Mouse (Mus musculus): ENCODE results near the gene Lamb1. TPM values are rescaled to one million over a fixed set of nuclear protein-coding genes. Genes with fewer than 3 reads are reported as not detected.

The Lamb1 gene
- polyA plus RNA-seq, 1 experiment from 2014 or later = 13.6 TPM

- Histone ChIP-seq H3K27ac (ENCODE audit: low read depth, low read length) (no peak overlapping the region), H3K36me3 (ENCODE audit: control insufficient read depth, insufficient read depth, low read length) (no peaks in the 10 kb centered on the region), H3K27me3 (replicated peaks; ENCODE audit: control insufficient read depth, insufficient read depth, low read length) (no peaks in the 10 kb centered on the region), H3K9me3 (replicated peaks; ENCODE audit: control insufficient read depth, low read length) (no peaks in the 10 kb centered on the region), H3K4me1 (ENCODE audit: control insufficient read depth, insufficient read depth, low read length) (no peaks in the 10 kb centered on the region), H3K4me3 (ENCODE audit: low read depth, low read length) (no peak overlapping the region), H3K9ac (ENCODE audit: low read length) (no peak overlapping the region), H3K4me2 (ENCODE audit: low read length) (no peak overlapping the region)
- DNase-seq (ENCODE audit: low spot score) = no peak
- no peak for ATAC-seq
- 63% methylated on average over 3 of the region's 3 CpGs for WGBS
These were observed 18.9 kb upstream of the Lamb1 start for GRCm38 (mm10) chr12:31246153-31246552.

GRCm38 (mm10) chr12:31246615-31247014, 18.4 kb upstream of the Lamb1 start:
- H3K9ac ChIP-seq (ENCODE audit: low read length) = no peak overlapping the region
- H3K4me1 ChIP-seq (ENCODE audit: control insufficient read depth, insufficient read depth, low read length) = no peaks in the 10 kb centered on the region
- no peaks in the 10 kb centered on the region for H3K36me3 ChIP-seq (ENCODE audit: control insufficient read depth, insufficient read depth, low read length)
- H3K9me3 ChIP-seq (replicated peaks; ENCODE audit: control insufficient read depth, low read length) = no peaks in the 10 kb centered on the region
- H3K4me2 ChIP-seq (ENCODE audit: low read length) = no peak overlapping the region
- WGBS = 21% methylated on average over 3 of the region's 3 CpGs
- no peaks in the 10 kb centered on the region for H3K27me3 ChIP-seq (replicated peaks; ENCODE audit: control insufficient read depth, insufficient read depth, low read length)
- DNase-seq (ENCODE audit: low spot score) = no peak
- no peak overlapping the region for H3K4me3 ChIP-seq (ENCODE audit: low read depth, low read length)
- ATAC-seq = no peak
- no peak overlapping the region for H3K27ac ChIP-seq (ENCODE audit: low read depth, low read length)

GRCm38 (mm10) chr12:31248165-31248564, 16.9 kb upstream of the Lamb1 start:
- no peak for ATAC-seq
- H3K4me1 ChIP-seq (ENCODE audit: control insufficient read depth, insufficient read depth, low read length) = no peaks in the 10 kb centered on the region
- WGBS = 65% methylated on average over 3 of the region's 3 CpGs

GRCm38 (mm10) chr12:31248681-31249080, 16.4 kb upstream of the Lamb1 start:
- Histone ChIP-seq H3K4me3 (ENCODE audit: low read depth, low read length) (no peak overlapping the region), H3K9me3 (replicated peaks; ENCODE audit: control insufficient read depth, low read length) (no peaks in the 10 kb centered on the region), H3K9ac (ENCODE audit: low read length) (no peak overlapping the region), H3K4me2 (ENCODE audit: low read length) (no peak overlapping the region), H3K27me3 (replicated peaks; ENCODE audit: control insufficient read depth, insufficient read depth, low read length) (no peaks in the 10 kb centered on the region), H3K4me1 (ENCODE audit: control insufficient read depth, insufficient read depth, low read length) (no peaks in the 10 kb centered on the region), H3K36me3 (ENCODE audit: control insufficient read depth, insufficient read depth, low read length) (no peaks in the 10 kb centered on the region), H3K27ac (ENCODE audit: low read depth, low read length) (no peak overlapping the region)
- WGBS = 55% methylated on average over 10 of the region's 10 CpGs
- ATAC-seq (no peak), DNase-seq (ENCODE audit: low spot score) (no peak)

More at GRCm38 (mm10) chr12:31248165-31248564, 16.9 kb upstream of the Lamb1 start:
- H3K4me2 ChIP-seq (ENCODE audit: low read length) = no peak overlapping the region
- no peaks in the 10 kb centered on the region for H3K27me3 ChIP-seq (replicated peaks; ENCODE audit: control insufficient read depth, insufficient read depth, low read length)
- H3K27ac ChIP-seq (ENCODE audit: low read depth, low read length) = no peak overlapping the region
- no peak for DNase-seq (ENCODE audit: low spot score)
- no peaks in the 10 kb centered on the region for H3K9me3 ChIP-seq (replicated peaks; ENCODE audit: control insufficient read depth, low read length)
- no peak overlapping the region for H3K9ac ChIP-seq (ENCODE audit: low read length)
- H3K36me3 ChIP-seq (ENCODE audit: control insufficient read depth, insufficient read depth, low read length) = no peaks in the 10 kb centered on the region
- H3K4me3 ChIP-seq (ENCODE audit: low read depth, low read length) = no peak overlapping the region

- Histone ChIP-seq H3K36me3 (ENCODE audit: control insufficient read depth, insufficient read depth, low read length) (no peaks in the 10 kb centered on the region), H3K9me3 (replicated peaks; ENCODE audit: control insufficient read depth, low read length) (no peaks in the 10 kb centered on the region), H3K27ac (ENCODE audit: low read depth, low read length) (no peak overlapping the region), H3K4me3 (ENCODE audit: low read depth, low read length) (no peak overlapping the region), H3K9ac (ENCODE audit: low read length) (no peak overlapping the region), H3K4me2 (ENCODE audit: low read length) (no peak overlapping the region), H3K4me1 (ENCODE audit: control insufficient read depth, insufficient read depth, low read length) (no peaks in the 10 kb centered on the region), H3K27me3 (replicated peaks; ENCODE audit: control insufficient read depth, insufficient read depth, low read length) (no peaks in the 10 kb centered on the region)
- DNase-seq (ENCODE audit: low spot score) (no peak), ATAC-seq (no peak)
- WGBS = 89% methylated on average over 4 of the region's 4 CpGs
These were observed 12.8 kb upstream of the Lamb1 start for GRCm38 (mm10) chr12:31252259-31252658.

- Histone ChIP-seq H3K9me3 (replicated peaks; ENCODE audit: control insufficient read depth, low read length) (no peaks in the 10 kb centered on the region), H3K4me3 (ENCODE audit: low read depth, low read length) (no peak overlapping the region), H3K4me2 (ENCODE audit: low read length) (no peak overlapping the region), H3K27me3 (replicated peaks; ENCODE audit: control insufficient read depth, insufficient read depth, low read length) (no peaks in the 10 kb centered on the region), H3K4me1 (ENCODE audit: control insufficient read depth, insufficient read depth, low read length) (no peaks in the 10 kb centered on the region), H3K9ac (ENCODE audit: low read length) (no peak overlapping the region), H3K36me3 (ENCODE audit: control insufficient read depth, insufficient read depth, low read length) (no peaks in the 10 kb centered on the region), H3K27ac (ENCODE audit: low read depth, low read length) (no peak overlapping the region)
- ATAC-seq = no peak
- WGBS = 89% methylated on average over 8 of the region's 8 CpGs
- no peak for DNase-seq (ENCODE audit: low spot score)
These were observed 10.1 kb upstream of the Lamb1 start for GRCm38 (mm10) chr12:31254978-31255377.

GRCm38 (mm10) chr12:31256121-31256903, 8.7 kb upstream of the Lamb1 start:
- no peaks in the 10 kb centered on the region for H3K27me3 ChIP-seq (replicated peaks; ENCODE audit: control insufficient read depth, insufficient read depth, low read length)
- H3K4me3 ChIP-seq (ENCODE audit: low read depth, low read length) = no peak overlapping the region
- ATAC-seq = no peak
- no peak overlapping the region for H3K4me2 ChIP-seq (ENCODE audit: low read length)
- no peaks in the 10 kb centered on the region for H3K4me1 ChIP-seq (ENCODE audit: control insufficient read depth, insufficient read depth, low read length)
- H3K36me3 ChIP-seq (ENCODE audit: control insufficient read depth, insufficient read depth, low read length) = no peaks in the 10 kb centered on the region
- no peak overlapping the region for H3K9ac ChIP-seq (ENCODE audit: low read length)
- no peak for DNase-seq (ENCODE audit: low spot score)
- H3K9me3 ChIP-seq (replicated peaks; ENCODE audit: control insufficient read depth, low read length) = no peaks in the 10 kb centered on the region
- WGBS = 72% methylated on average over 9 of the region's 9 CpGs
- H3K27ac ChIP-seq (ENCODE audit: low read depth, low read length) = no peak overlapping the region

- Histone ChIP-seq H3K27me3 (replicated peaks; ENCODE audit: control insufficient read depth, insufficient read depth, low read length) (peaks cover 32% of the 10 kb centered on the region), H3K9me3 (replicated peaks; ENCODE audit: control insufficient read depth, low read length) (no peaks in the 10 kb centered on the region), H3K27ac (ENCODE audit: low read depth, low read length) (no peak overlapping the region), H3K4me3 (ENCODE audit: low read depth, low read length) (no peak overlapping the region), H3K4me2 (ENCODE audit: low read length) (no peak overlapping the region), H3K4me1 (ENCODE audit: control insufficient read depth, insufficient read depth, low read length) (peaks cover 3% of the 10 kb centered on the region; the same call in 1 of the 2 replicates), H3K36me3 (ENCODE audit: control insufficient read depth, insufficient read depth, low read length) (no peaks in the 10 kb centered on the region), H3K9ac (ENCODE audit: low read length) (no peak overlapping the region)
- 95% methylated on average over 3 of the region's 3 CpGs for WGBS
- ATAC-seq = no peak
- DNase-seq (ENCODE audit: low spot score) = no peak
These were observed 3.2 kb upstream of the Lamb1 start for GRCm38 (mm10) chr12:31261882-31262281.

GRCm38 (mm10) chr12:31263921-31264320, 1.1 kb upstream of the Lamb1 start:
- no peak overlapping the region for H3K27ac ChIP-seq (ENCODE audit: low read depth, low read length)
- ATAC-seq (no peak), DNase-seq (ENCODE audit: low spot score) (no peak)
- H3K9me3 ChIP-seq (replicated peaks; ENCODE audit: control insufficient read depth, low read length) = no peaks in the 10 kb centered on the region
- peaks cover 38% of the 10 kb centered on the region for H3K27me3 ChIP-seq (replicated peaks; ENCODE audit: control insufficient read depth, insufficient read depth, low read length)
- H3K36me3 ChIP-seq (ENCODE audit: control insufficient read depth, insufficient read depth, low read length) = no peaks in the 10 kb centered on the region
- 25% methylated on average over 7 of the region's 7 CpGs for WGBS
- H3K4me3 ChIP-seq (ENCODE audit: low read depth, low read length) = no peak overlapping the region
- peaks cover 3% of the 10 kb centered on the region; the same call in 1 of the 2 replicates for H3K4me1 ChIP-seq (ENCODE audit: control insufficient read depth, insufficient read depth, low read length)
- no peak overlapping the region for H3K4me2 ChIP-seq (ENCODE audit: low read length)
- no peak overlapping the region for H3K9ac ChIP-seq (ENCODE audit: low read length)

Measured in forebrain, embryonic 14.5 days (tissue).